Mouse (Mus musculus): ENCODE data around the gene Gfi1b.

Gene Gfi1b

DNA sequence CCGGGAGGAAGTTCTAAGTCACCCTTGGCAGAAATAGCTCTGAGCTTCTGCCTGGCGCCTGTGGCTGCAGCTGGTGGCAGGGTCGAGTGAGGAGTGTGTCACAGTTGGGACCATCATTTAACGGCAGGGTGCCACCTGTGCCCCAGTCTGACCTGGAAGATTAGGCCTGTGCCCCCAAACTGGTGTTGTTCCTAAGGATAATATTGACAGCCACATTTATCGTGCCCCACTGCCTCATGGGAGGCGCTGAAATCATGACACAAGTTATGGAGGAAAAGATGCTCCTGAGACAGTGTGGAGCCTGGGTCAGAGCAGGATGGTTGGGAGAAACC is 22.2 kb downstream of the Gfi1b start:
- no peak for DNase-seq (ENCODE audit: low read depth, low spot score)

- no peak for DNase-seq (ENCODE audit: low read depth, low spot score)
Observed at GRCm38 (mm10) chr2:28598692-28599568, 22.9 kb downstream of the Gfi1b start.

DNA sequence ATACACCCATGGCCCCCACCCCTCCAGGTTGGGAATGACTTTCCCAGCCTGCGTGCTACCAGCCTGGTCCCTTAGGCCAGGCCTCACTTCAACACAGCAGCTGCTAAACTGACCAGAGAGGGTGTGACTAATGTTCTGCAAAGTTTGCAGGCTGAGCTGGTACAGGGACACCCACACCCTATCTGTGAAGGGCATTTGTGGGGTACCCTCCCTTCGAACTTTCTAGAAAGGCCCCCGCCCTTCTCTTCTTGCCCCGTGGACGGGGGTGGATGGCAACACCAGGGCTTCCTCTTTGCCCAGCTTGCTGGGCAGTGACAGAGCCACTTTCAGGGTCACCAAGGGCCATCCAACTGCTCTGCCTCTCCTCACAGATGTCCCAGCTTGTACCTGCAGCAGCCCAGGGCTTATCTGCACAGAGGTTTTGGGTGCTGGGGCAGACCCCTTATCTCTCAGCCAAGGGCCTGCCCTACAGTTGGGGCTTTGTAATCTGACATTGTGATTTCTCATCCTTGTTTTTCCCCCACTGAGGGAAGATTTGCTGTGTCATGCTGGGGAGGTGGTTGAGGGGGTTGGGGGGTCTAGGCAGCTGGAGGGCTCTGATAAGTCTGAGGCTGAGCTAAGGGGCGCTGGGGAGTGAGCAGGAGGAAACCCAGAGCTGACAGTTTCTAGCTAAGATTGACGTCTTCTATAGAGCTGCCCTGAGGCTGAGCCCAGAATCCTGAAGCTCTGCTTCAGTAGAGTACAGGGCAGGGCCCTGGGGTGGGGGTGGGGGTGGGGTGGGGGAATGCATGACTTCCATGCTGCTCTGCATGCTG is 23.8 kb downstream of the Gfi1b start:
- DNase-seq (ENCODE audit: low read depth, low spot score) = no peak

GRCm38 (mm10) chr2:28596998-28597397 is 24.8 kb downstream of the Gfi1b start:
- no peak for DNase-seq (ENCODE audit: low read depth, low spot score)

- DNase-seq (ENCODE audit: low read depth, low spot score) = no peak
Observed at GRCm38 (mm10) chr2:28596021-28596420, 25.8 kb downstream of the Gfi1b start.

DNA sequence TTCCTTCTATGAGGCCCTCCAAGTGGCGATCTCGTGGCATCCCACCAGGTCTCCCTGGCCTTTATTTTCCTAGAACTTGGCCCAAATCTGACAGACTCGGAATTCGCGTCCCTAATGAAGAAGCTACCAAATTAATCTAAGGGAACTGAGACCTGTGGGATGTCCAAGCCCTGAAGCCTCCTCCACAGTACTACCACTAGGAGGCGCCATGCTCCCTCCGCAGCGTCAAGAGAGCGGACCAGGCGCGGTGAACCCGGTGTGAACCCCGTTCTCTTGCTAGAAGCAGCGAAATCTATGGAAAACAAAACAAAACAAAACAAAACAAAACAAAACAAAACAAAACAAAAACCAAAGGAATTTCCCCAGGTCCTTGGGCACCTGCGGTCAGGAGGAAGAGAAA is 29.0 kb downstream of the Gfi1b start:
- DNase-seq (ENCODE audit: low read depth, low spot score) = peak; percentile 41

GRCm38 (mm10) chr2:28591479-28591878 is 30.3 kb downstream of the Gfi1b start:
- DNase-seq (ENCODE audit: low read depth, low spot score) = no peak

DNA sequence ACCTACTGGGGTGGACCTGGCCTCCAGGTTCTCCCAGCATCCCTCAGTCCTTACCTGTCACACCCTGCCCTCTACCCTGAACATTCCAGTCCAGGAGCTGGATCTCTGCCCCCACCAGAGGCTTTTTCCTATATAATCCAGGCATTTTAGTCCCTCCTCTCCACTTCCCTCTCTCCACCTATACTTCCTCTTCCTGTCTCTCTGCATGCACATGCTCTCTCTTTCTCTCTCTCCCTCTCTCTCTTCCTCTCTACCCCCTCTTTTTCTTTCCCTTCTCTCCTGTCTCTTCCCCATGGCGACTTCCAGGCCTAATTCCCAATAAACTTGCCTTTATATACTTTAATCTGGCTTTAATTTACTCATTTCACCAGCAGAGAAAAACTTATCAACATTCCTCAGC is 33.2 kb downstream of the Gfi1b start:
- DNase-seq (ENCODE audit: low read depth, low spot score) = no peak

- no peak for DNase-seq (ENCODE audit: low read depth, low spot score)
Observed at GRCm38 (mm10) chr2:28585730-28586129, 36.1 kb downstream of the Gfi1b start.

DNA sequence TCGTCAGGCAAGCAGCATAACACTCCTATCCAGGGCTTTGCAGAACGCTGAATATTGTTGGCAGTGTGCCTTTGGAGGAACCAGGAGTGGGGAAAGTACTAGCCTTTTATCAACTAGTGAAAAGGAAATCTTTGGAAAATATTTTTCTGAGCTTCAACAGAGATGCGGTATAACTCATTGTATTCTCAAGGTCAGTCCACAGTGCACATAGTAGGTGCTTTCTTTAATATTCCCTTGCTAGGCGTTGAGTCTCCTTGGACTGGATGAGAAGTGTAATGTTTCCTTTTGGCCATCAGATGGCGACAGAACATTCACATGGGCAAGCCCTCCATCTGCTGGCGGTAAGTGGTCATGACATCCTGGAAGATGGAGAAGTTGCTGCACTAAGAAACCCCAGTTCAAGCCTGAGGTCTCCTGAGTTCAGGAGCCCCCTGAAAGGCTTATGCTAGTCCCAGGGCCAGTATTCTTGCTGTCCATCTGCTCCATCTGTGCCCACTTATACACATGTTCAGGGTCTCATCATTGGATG is 36.7 kb downstream of the Gfi1b start:
- DNase-seq (ENCODE audit: low read depth, low spot score) = peak; percentile 82

GRCm38 (mm10) chr2:28583651-28584050 is 38.1 kb downstream of the Gfi1b start, which contains the start of gene Gtf3c5:
Gtf3c5 (minus strand) TSS chr2:28583751.
- DNase-seq (ENCODE audit: low read depth, low spot score) = no peak

DNA sequence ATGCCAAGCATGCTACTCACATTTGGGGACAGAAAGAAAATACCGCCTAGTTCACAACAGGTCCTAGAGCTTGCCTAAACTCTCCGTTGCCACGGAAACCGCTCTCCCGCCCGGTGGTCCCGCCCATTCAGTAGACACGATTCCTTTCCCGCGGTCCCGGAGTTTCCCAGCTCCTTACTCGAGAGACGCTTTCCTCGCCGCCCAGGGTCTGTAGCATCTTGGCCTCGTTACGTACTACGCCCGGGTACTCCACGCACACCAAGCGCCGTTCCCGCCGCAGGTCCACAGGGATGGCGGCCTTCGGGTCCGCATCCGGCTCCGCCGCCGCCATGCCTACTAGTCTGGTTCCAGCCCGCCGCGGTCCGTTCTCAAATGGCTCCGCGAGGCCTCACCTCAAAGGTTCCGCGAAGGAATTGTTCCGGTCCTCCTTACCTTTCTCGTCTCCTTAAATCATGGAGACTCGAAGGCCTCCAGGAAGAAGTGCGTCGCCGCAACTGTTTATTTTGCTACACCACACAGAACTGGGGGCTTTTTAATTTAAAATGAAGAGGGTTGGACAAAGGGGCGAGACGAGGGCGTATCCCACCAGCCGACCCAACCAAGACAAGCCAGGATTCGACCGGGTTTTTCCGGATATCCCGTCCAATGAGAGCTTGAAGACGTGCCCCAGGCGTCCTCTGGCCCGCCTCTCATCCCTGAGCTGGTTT is 39.0 kb downstream of the Gfi1b start:
- DNase-seq (ENCODE audit: low read depth, low spot score) = peak; percentile 87

GRCm38 (mm10) chr2:28578003-28578402 is 43.8 kb downstream of the Gfi1b start:
- no peak for DNase-seq (ENCODE audit: low read depth, low spot score)

DNA sequence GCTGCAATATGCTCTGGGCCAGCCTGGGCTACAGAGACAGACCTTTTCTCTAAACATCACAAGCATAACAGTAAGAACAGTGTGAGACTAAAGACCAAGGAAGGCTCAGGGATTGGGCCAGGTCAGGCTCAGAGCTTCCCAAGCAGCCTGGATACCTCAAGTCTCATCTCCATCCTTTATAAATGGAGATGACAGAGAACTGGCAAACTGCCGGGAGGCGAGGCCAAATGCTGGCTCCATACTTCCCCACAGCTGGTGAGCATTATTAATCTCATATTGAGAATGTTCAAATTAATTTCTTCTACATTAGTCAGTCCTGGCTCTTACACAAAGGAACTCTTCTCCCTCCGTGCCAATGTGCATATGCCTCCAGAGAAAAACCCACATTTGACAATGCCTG is 45.0 kb downstream of the Gfi1b start:
- DNase-seq (ENCODE audit: low read depth, low spot score) = no peak

GRCm38 (mm10) chr2:28575341-28575740 is 46.4 kb downstream of the Gfi1b start:
- no peak for DNase-seq (ENCODE audit: low read depth, low spot score)

DNA sequence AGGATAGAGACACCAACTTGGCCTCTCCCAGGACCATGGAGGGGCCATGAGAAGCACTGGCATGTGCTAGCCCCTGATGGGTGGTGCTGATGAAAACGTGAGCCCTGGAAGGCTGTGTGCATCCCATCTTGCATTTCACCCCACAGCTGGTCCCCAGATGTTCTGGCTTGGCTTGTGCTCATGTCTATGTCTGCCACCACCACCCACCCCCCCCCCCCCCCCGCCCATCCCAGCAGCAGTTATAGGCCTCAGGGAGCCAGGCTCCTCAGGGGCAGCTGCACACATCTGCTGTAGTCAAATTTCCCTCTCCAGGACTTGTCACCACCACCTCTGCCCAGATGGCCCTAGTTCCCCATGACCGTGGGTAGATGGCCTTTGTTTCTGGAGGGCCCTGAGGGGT is 51.9 kb downstream of the Gfi1b start:
- no peak for DNase-seq (ENCODE audit: low read depth, low spot score)

DNA sequence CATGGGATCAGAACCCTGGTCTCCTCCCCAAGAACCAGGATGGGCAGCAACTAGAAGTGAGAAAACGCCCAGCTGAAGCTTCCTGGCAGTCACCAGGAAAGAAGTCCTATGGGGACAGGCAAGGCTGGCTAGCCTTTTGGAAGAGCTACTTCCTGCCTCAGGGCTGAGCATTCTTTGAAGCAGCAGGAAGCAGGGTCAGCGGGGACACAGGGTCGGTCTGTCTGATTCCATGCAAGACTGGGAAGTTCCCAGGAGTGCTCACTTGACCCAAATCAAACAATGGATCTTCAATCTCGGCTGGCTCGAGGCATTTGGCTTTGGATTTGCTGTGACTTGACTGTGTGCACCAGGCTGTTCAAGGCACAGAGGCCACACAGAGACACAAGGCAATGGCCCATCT is 55.2 kb downstream of the Gfi1b start:
- DNase-seq (ENCODE audit: low read depth, low spot score) = no peak

DNA sequence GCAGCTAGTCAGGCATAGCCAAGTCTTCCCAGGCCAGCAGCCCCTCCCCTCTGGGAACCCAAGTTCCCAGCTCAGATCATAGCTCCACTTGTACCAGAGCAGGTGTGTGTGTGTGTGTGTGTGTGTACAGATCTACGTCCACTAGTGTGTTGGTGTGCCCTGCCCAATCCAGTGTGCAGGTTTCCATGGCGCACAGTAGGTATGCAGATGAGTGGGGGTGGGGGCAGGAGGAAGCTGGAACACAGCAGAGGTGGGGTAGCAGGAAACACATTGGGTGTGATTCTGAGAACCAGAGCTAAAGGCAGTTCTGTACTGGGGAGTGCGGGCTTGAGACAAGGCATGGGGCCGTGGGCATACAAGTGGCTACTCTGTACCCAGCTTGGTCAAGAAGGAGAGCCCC is 57.4 kb downstream of the Gfi1b start:
- DNase-seq (ENCODE audit: low read depth, low spot score) = no peak

- DNase-seq (ENCODE audit: low read depth, low spot score) = no peak
Observed at GRCm38 (mm10) chr2:28563830-28564229, 58.0 kb downstream of the Gfi1b start.

DNA sequence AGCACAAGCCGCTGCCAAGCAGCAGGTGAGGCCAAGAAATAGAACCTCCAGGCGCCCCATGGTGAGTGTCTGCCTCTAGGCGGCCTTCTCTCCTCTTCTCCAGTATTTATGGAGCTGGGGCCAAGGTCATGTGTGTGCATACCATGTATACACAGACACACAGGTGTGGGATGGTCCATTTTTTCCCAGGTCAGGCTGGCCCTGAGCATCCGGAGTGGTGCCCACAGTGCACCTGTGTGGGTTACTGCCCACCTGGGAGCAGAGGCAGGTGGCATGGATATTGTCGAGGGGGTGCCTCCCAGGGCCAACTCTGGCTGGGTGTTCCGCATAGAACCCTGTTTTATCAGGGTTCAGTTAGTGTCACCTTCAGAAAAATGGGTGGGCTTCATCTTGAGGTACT is 58.5 kb downstream of the Gfi1b start, which contains the start of gene Cel:
TSS of gene Cel (minus strand) at position 101 of the 400 bp plus-strand sequence.
- no peak for DNase-seq (ENCODE audit: low read depth, low spot score)
